Mouse (Mus musculus) layer of hippocampus, adult 9-10 months (tissue): Measurements from ENCODE around the gene Gna12.
A peak's percentile ranks its signal among the peaks of the same experiment; 100 is the strongest.

ENCODE experiments used
- DNase-seq: peaks from one replicate; pipeline ENCODE4 v3.0.0; 2022; ENCODE audit warnings: low spot score

The Gna12 gene

DNA sequence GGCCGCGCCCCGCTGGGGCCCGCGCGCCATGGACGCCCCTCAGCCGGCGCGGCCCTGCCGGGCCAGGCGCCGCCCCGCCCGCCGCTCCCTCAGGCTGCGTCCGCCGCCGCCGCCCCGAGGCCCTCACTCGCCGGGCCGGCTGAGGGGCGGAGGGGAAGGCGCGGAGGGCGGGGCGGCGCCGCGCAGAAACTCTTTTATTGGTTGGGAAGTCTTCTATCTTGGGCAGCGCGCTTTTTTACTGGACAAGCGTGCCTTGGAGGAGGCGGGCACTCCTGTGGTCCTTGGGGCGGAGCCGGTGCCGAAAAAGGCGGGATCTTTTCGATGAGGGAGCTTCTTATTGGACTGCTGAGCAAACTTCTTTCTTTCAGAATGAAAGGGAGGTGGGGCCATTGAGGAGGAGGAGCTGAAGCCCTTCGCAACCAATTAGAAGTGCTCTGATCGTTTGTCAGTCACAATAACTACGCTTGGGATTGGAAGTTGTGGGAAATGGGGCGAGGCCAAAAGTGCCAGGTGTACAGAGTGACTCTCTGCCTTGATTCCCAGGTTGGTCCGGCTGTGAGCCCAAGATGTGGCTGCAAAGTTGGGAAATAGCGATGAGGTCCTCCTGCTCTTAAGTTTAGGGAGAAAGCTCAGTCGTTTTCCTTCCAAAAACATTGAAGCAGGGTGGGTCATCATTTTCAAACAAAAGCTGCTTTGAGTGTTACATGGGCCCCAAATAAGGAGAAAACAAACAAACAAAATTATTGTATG is at the start of gene Gna12:
Gene Gna12, minus strand, starts transcription at position 118 of the 750 bp plus-strand sequence.
- DNase-seq: peak; percentile 96

DNA sequence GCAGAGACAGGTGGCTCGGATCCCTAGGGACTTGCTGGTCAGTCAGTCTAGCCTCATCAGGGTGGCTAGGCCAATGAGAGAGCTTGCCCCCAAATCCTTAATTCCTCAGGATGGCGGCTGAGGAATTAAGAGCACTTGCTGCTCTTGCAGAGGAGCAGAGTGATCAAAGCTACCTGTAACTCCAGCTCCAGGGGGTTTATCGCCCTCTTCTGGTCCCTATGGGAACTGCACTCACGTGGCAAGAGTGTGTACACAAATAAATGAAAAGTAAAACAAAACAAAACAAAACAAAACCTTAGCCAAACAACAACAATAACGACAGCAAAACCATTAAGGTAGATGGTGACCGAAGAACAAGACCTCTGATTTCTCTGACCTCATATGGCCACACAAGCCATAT is 48.4 kb upstream of the Gna12 start:
- DNase-seq: no peak

- no peak for DNase-seq
Measured at GRCm38 (mm10) chr5:140873736-140874307, 43.6 kb upstream of the Gna12 start.

DNA sequence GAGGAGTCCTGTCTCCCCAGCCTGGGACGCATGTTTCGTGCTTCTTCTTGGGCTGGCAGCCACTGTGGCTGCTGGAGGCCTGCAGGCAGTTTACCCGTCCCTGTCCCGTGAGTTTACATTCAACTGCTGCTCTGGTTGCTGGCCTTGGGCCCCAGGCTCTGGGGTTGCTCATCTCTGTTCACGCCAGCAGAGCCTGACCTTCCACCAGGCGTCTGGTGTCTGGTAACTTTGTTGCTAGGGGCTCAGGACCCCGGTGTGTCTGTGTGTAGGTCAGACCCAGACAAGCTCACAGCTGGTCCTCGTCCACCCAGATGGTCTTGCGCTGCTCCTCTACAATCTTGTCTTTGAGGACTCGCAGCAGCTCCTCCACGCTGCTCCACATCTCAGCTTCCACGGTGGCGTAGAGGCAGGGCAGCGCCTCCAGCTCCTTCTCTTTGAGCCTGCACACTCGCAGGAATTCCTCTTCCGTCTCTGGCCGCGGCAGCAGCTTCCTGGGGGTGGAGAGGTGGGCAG is 42.9 kb upstream of the Gna12 start:
- DNase-seq: no peak

DNA sequence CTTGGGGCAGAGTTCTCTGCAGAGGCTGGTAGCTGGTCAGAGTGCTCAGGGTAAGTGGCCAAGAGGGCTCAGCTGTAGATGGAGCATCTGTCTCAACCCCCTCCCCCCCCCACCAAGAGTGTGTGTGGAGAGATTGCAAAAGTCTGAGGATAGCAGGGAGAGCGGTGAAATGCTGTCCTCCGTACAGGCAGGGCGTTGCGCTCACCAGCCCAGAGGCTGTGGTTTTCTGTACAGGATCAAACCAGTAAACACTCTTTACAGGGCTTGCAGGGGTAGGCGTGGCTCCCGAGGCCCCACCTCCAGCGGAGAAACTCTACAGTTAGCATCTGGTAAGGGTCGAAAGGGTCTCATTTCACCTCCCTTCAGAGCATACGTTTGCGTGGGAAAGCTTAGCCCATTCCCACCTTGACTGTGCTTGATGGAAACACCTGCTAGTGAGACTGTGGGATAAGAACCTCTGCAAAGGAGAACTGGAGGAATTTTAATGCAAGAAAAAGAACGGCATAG is 42.4 kb upstream of the Gna12 start:
- DNase-seq: no peak

DNA sequence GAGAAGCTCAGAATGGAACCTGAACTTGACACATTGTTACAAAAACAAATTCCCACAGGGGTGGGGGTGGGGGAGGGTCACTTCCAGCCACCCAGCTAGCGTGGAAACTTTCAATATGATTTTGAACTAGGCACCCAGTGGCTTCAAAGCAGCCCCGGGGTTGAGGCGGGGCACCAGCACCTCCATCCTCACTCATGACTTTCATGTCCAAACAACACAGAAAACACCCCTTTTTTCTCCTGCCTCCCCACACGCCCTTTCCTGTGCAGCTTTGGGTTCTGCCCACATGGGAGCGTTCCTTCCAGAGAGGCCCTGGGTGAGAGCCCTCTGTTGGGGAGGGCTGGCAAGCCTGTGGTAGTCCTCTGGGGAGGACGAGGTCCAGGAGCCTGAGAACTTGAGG is 41.0 kb upstream of the Gna12 start:
- DNase-seq: no peak

DNA sequence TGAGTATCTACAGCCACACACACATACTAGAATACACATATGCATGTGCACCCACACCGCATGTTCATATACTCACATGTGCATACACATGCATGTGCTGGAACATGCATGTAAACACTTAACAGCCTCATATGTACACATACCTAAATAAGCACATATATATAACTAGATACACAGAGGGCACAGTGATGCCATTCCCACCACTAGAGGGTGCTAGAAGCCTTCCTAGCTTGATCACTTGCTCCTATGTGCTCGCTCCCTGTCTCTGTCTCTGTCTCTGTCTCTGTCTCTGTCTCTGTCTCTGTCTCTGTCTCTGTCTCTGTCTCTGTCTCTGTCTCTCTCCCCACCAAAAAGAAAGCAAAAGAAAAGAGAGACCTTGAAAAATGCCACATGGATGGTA is 38.8 kb upstream of the Gna12 start:
- peak; percentile 79 for DNase-seq

DNA sequence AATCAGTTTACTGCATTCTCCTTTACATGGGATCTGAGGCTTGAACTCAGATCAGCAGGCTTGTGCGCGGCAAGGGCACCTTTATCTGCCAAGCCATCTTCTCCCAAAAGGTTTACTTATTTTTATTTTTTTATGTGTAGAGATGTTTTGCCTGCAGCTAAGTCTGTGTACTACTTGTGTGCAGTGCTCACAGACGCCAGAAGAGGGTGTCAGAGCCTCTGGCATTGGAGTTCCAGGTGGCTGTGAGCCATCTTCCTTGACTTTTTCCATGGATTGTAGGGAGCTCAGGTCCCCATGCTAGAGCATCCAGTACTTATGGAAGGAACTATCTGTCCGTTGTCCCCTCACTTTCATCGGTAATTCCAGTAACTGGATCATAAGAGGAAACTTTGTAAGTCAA is 29.5 kb upstream of the Gna12 start:
- no peak for DNase-seq

DNA sequence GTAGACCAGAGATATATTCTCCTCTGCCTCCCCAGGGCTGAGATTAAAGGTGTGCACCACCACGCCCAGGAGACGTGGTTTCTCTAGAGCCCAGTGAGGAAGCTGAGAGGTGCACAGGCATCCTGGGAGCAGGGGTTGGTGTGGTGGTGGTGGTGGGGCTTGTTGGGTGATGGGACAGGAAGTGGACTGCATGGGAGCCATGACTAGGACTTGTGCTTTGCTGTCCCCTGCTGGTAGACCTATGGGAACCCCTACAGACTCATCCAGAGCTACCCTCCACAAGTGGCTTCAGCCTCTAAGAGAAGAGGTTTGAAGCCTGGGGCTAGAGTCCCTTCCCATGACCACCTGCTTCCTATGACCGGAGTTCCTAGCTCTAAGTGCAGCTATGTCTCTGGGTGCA is 28.1 kb upstream of the Gna12 start:
- DNase-seq: no peak

- DNase-seq: no peak
Measured at GRCm38 (mm10) chr5:140857432-140858154, 27.4 kb upstream of the Gna12 start.

- no peak for DNase-seq
Measured at GRCm38 (mm10) chr5:140855909-140856530, 25.8 kb upstream of the Gna12 start.

- no peak for DNase-seq
Measured at GRCm38 (mm10) chr5:140854700-140855099, 24.5 kb upstream of the Gna12 start.

DNA sequence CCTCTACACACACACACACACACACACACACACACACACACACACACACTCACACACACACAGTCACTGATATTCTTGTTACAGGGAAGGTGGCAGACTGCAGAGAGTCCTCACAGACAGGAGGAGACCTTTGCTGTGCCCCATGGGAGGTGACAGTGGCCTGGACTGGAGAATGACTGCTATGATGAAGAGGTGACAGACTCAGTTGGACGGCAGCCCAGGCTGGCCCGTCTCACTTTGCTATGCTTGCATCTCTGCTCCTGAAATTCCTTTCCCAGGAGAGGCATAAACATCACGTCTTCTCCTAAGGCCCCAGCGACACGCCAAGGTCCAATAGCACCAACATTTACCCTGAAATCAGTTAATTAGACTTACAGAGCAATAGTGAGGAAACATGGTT is 23.5 kb upstream of the Gna12 start:
- no peak for DNase-seq

DNA sequence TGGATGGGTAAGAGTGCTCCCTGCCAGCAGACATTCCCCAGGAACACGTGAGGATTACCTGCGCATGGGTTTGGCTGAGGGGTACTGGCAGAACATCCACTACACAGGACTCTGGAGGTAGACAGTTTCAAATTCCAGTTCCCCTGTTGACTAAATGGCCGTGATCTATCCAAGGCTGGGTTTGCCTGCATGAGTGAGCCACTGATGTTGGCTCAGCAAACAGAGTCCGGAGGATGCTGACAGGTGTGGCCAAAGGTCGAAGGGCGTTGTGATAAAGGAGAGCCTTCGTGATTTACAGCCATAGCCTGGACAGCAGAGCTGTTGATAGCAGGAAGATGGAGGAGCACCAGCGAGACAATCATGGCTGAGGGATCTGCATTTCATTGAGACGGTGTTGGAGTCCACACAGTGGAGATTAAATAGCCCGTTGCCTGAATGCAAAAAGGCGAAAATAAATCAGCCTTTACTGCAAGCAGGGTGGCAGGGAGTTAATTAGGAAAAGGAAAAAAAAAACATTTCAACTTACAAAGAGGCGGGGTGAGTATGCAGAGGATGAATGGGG is 22.3 kb upstream of the Gna12 start:
- DNase-seq: no peak

GRCm38 (mm10) chr5:140847300-140847729 is 17.1 kb upstream of the Gna12 start:
- no peak for DNase-seq

GRCm38 (mm10) chr5:140841942-140842341 is 11.7 kb upstream of the Gna12 start:
- no peak for DNase-seq

DNA sequence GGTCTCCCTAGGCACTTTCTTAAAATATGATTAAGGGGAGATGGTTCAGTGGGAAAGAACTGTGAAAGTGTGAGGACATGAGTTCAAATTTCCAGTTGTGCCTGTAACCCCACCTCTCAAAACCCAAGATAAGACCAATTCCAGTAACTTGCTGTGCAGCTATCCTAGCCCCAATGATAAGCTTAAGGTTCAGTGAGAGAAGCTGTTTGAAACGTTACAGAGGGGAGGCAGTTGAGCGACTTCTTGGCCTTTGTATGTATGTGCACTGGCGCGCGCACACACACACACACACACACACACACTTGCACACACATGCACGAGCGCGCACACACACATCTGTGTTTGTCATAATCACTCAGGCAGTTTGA is 817 bp upstream of the Gna12 start:
- DNase-seq: no peak

DNA sequence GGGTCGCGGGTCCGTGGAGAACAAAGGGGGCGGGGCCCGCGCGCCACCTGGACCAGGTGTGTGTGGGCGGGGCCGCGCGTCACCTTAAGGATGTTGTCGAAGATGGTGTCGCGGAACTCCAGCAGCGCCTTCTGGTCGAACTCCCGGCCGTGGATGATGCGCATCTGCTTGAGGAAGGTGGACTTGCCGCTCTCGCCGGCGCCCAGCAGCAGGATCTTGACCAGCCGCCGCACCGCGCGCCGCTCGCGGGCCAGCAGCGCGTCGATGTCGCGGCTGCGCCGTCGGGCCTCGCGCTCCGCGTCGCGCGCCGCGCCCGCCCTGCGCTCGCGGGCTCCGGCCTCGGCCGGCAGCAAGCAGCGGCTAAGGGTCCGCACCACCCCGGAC is 328 bp downstream of the Gna12 start:
- DNase-seq: no peak

- DNase-seq: no peak
Measured at GRCm38 (mm10) chr5:140829081-140829910, 935 bp downstream of the Gna12 start.

GRCm38 (mm10) chr5:140828363-140828762 is 1.9 kb downstream of the Gna12 start:
- DNase-seq: no peak

GRCm38 (mm10) chr5:140827896-140828295 is 2.3 kb downstream of the Gna12 start:
- no peak for DNase-seq
